Mouse (Mus musculus) small intestine, adult 2 months (tissue): ENCODE measurements around the gene Tmprss4.

Experiments used
- CTCF ChIP-seq: fragments of 200-500 bp; IDR thresholded peaks from 2 replicates; pipeline ENCODE4 v1.5.1; 2012; ENCODE audit warnings: low read depth, mild to moderate bottlenecking, control low read depth, inconsistent platforms, low read length, moderate library complexity, mixed read lengths; ENCODE audit not compliant: insufficient replicate concordance, insufficient read length; ENCODE audit errors: extremely low read depth
- POLR2A ChIP-seq: fragments of 200-500 bp; IDR thresholded peaks from 2 replicates; pipeline ENCODE4 v1.6.1; 2012; ENCODE audit warnings: low read depth, mild to moderate bottlenecking, control low read depth, inconsistent platforms, low read length, moderate library complexity

GRCm38 (mm10) chr9:45206121-45206520 is 2.2 kb upstream of the Tmprss4 start:
- TF ChIP-seq CTCF (no peak), POLR2A (no peak)
